Mouse (Mus musculus) erythroblast, adult 5-6 weeks (primary cell): Measurements from ENCODE around the gene Asic5. TPM values are rescaled to one million over a fixed set of nuclear protein-coding genes. Genes with fewer than 3 reads are reported as not detected.

Experiments
- ATAC-seq: replicated peaks from 2 replicates; pipeline ENCODE4 v1.8.0; 2016; ENCODE audit warnings: moderate number of reproducible peaks, mild to moderate bottlenecking, moderate TSS enrichment, inconsistent platforms; ENCODE audit not compliant: poor library complexity, low FRiP score, severe bottlenecking
- total RNA-seq, 2 experiments: library from RNA; stranded (forward) in 1 of 2; stranded (reverse) in 1 of 2; fragments of 150-400 nt in 1 of 2; fragments of 200-764, 138-1000 nt in 1 of 2; gene quantifications; 2 replicates each; pipeline versions ENCODE4 v1.2.3 to v1.2.4; 2015 to 2017; ENCODE audit warnings: low replicate concordance in 2 of 2

The Asic5 gene
- not detected in 2 replicates for total RNA-seq (2015; ENCODE audit: low replicate concordance)
- not detected in 2 replicates for total RNA-seq (2017; ENCODE audit: low replicate concordance)

DNA sequence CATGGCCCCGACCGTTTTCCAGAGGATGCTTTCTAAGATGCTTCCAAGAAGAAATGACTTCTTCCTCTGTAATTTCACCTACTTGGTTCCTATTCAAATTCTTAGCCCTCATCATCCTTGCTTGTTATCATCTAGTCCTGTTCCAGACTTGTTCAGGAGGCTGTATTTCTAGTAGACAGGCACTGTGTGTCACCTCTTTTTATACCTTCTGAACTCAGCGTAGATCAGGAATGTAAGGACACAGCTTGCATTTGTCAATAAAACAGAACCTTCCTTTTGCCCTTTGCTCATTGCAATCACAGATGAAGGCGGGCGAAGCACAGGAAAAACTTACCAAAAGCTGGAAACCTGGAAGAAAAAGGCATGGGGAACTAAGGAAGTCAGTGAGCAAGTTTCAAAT lies at the start of gene Asic5:
Asic5 (plus strand) TSS at position 301 of the 400 bp plus-strand sequence.
- no peak for ATAC-seq

- no peak for ATAC-seq
Measured at GRCm38 (mm10) chr3:81933348-81933747, 48.7 kb upstream of the Asic5 start.

DNA sequence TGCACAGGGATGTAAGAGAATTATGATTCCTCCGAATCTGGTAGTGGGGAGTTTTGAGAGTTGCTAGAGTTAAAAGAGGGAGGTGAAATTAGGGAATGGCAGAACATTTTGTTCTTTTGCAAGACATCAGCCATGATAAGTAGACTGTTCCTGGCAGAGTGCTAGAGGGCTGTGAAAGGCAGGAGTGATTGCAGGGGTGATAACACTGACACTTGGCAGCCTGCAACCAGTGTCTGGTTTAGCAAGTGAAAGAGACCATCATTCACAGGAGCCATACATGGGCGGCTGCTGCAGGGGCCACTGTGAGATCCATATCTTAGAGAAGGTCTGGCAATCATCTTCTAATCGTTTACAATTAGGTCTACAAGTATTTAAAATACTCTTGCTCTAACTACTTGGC lies 43.2 kb upstream of the Asic5 start:
- no peak for ATAC-seq

- ATAC-seq = no peak
Measured at GRCm38 (mm10) chr3:81942341-81942740, 39.7 kb upstream of the Asic5 start.

- ATAC-seq = no peak
Measured at GRCm38 (mm10) chr3:81943097-81943496, 39.0 kb upstream of the Asic5 start.

DNA sequence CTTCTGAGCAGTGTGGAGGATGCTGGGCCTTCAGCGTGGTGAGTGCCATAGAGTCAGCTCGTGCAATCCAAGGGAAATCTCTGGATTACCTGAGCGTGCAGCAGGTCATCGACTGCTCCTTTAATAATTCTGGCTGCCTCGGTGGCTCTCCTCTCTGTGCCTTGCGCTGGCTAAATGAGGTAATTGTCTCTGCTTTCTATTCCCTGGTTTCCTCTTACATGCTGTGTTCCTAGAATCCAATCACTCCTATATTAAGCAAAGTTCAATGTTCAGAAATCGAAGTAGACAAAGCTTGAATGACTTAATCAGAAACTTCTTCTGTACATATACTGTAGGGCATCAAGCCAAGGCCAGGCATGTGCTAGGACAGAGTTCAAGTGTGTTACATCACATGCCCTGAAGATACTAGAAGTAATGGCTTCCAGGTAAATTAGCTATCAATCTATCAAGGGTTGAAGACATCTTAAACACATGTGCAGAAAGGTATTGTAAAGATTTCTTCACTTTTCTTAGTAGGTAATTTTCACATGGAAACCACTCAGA lies 37.2 kb upstream of the Asic5 start:
- no peak for ATAC-seq

GRCm38 (mm10) chr3:81949048-81949447 lies 33.0 kb upstream of the Asic5 start:
- ATAC-seq = no peak

- ATAC-seq = no peak
Measured at GRCm38 (mm10) chr3:81951785-81952184, 30.3 kb upstream of the Asic5 start.

DNA sequence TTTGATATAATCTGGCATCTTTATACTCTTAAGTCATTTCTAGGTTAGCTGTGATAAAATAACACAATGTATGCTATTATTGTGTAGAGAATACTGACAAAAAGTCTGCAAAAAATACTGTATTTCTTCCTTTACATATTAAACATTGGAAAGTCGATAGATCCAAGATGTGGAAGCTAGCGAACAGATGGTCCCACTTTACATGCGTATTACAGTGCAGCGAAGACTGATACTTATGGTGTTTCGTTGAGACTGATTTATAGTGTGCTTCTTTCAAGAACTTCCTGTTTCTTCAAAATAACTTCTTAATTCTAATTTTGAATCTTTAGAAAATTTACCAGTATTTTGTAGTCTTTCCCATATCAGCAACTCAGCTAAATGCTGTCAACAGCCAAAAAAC lies 24.6 kb upstream of the Asic5 start:
- no peak for ATAC-seq

DNA sequence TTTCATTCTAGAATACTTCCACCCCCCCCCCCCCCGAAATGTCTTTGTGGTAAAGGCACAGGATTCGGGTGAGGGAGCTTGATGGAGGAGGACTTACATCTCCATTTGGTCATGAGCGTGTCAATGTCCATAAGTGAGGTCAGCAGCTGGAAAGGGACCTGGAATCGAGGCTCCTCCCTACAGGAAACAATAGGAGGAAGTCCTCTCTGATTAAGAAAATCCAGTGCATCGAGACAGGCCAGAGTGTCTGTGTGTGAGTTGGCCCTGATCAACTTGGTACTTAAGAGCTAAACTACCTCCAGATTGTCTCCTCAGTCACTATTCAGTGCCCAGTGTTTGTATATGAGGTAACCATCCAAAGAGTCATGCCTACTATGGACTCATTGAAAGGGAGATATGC lies 20.8 kb upstream of the Asic5 start:
- no peak for ATAC-seq

DNA sequence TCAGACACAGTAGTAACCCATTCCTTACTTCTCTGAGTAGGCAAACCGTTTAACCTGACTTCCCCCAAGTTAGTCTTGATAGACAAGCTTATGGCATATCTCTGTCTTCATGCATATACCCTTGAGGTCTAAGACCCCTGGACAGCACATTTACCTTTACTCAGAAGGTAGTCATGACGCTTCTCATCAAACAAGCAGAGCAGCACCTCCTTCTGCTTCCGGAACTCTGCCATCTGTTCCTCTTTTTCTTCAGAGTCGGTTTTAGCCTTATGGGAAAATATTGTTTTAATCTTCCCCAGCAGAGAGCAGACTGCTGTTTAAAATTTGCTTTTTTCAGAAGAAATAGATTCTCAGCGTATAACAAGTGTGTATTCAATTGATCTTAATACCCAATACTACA lies 18.3 kb upstream of the Asic5 start:
- no peak for ATAC-seq

- ATAC-seq = no peak
Measured at GRCm38 (mm10) chr3:81964596-81964995, 17.5 kb upstream of the Asic5 start.

- ATAC-seq = no peak
Measured at GRCm38 (mm10) chr3:81975607-81976006, 6.5 kb upstream of the Asic5 start.

DNA sequence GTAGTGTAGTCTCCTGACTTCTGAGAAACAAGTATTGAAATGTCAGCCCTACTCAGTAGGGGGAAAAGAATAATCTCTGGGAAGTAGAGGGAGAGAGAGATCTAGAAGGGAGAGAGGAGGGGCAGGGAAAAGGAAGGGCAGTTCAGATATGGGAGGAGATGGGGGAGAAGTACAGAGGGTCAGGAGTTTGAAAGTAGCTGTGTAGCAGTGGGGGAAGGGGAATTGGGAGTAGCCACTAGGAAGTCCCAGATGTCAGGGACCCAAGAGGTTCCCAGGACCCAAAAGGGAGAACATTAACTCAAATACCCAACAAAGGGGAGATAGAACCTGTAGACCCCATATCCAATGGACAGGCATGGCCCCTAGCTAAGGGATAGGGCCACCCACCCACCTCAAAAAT lies 6.0 kb upstream of the Asic5 start, which contains the start of gene Tdo2:
Tdo2 (minus strand) TSS at position 101 of the 400 bp plus-strand sequence.
- no peak for ATAC-seq

- ATAC-seq = no peak
Measured at GRCm38 (mm10) chr3:81981576-81981975, 514 bp upstream of the Asic5 start.

GRCm38 (mm10) chr3:81983120-81983895 lies 1.2 kb downstream of the Asic5 start:
- no peak for ATAC-seq

GRCm38 (mm10) chr3:81985100-81985499 lies 3.0 kb downstream of the Asic5 start:
- ATAC-seq = no peak

GRCm38 (mm10) chr3:81986103-81986502 lies 4.0 kb downstream of the Asic5 start:
- ATAC-seq = no peak

DNA sequence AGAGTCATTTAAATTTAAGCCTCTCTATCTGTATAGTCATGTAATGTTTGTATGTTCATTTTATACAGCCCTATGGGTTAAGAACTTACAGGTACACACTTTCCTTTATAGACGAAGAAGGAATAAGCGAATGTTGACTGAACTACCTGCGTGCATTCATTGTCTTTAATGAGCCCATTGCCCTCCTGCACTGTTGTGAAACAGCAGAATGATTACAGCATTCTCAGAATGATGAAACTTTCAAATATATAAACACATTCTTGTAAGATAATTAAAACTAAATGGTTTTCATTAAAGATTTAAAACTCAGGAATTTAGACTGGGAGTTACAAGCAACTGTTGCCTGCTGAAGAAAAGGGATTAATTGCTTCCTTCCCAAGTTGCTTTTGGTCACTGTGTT lies 5.5 kb downstream of the Asic5 start:
- no peak for ATAC-seq

DNA sequence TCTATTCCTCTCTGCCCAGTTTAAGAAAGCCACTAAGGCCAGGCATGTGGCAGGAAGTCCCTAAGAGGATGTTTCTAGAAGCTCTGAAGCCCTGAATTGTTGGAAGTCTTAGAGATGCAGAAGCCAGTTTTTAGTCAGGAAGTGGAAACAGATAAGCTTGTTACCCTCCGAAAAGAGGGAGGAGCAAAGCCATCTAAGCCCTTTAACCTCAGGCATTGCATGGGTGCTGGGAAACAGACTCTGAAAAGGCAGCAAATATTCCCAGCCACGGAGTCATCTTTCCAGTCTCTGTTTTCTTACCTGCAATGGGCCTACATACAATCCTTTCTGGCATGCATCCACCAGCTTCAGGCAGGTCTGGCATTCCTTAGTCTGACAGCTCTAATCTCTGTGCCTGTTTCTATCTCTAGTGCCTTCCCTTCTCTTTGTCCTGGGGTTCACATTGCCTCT lies 7.6 kb downstream of the Asic5 start:
- ATAC-seq = no peak

DNA sequence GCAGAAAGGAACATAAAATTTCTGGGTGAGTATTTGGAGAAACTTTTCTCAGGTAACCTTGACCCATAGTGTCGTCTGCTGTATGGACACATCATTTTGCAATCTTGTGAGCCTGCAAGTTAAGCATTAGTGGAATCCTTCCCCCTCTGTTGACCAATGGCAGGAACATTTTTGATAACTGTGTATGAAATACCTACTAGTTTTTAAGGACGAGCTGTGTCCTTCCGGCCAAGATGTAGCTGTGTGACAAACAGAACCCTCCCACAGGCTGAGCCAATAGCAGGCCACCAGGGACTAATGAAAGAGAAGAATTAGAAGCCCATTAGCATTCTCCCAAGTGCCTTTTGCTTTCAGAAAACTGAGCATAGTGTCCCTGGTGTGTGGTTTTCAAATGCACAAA lies 8.4 kb downstream of the Asic5 start:
- no peak for ATAC-seq
